Mouse (Mus musculus): ENCODE data around the gene Hoxb7. TPM values are rescaled to one million over a fixed set of nuclear protein-coding genes. Genes with fewer than 3 reads are reported as not detected.

Gene Hoxb7
- polyA plus RNA-seq, 1 experiment from 2014 or later, result 98.7 TPM

GRCm38 (mm10) chr11:96257141-96257540, 29.3 kb upstream of the Hoxb7 start:
- ChIA-PET CTCF (interaction anchor here (1.3 to 3.1 kb wide), 3 partner anchors 12 to 111 kb away, joined by 3 to 15 read pairs (median 4); no protein-coding TSS in a partner anchor), POLR2A (interaction anchor here (0.6 to 3.4 kb wide), 6 partner anchors 14 to 48 kb away, joined by 3 to 16 read pairs (median 4); partner anchors contain the start of genes Hoxb8 and Hoxb9)
- in situ Hi-C loops (cut with MboI; ENCODE audit: low pct_unique_long_range_greater_than_20kb), result loop anchor here (25.0 kb wide), 1 partner anchor 1170 kb away; the partner anchor contains the start of gene Itga3
- H3K27me3 ChIP-seq, result no peaks in the 10 kb centered on the region
- DNase-seq (ENCODE audit: low read depth, low spot score) (no peak), ATAC-seq (no peak)
- TF ChIP-seq CTCF (IDR thresholded peaks at IDR 0.05), result no peak

GRCm38 (mm10) chr11:96259038-96259437, 27.4 kb upstream of the Hoxb7 start:
- no peak for TF ChIP-seq CTCF (IDR thresholded peaks at IDR 0.05)
- no peaks in the 10 kb centered on the region for H3K27me3 ChIP-seq
- POLR2A ChIA-PET, result interaction anchor here (1.4 kb wide), 1 partner anchor 12 kb away, joined by 5 read pairs; the partner anchor contains the start of gene Hoxb9
- DNase-seq (ENCODE audit: low read depth, low spot score) (no peak), ATAC-seq (no peak)
- in situ Hi-C loops (cut with MboI; ENCODE audit: low pct_unique_long_range_greater_than_20kb), result loop anchor here (25.0 kb wide), 1 partner anchor 1172 kb away; the partner anchor contains the start of gene Itga3
- CTCF ChIA-PET, result no interaction called here

- CTCF ChIA-PET, result no interaction called here
- no peaks in the 10 kb centered on the region for H3K27me3 ChIP-seq
- in situ Hi-C loops (cut with MboI; ENCODE audit: low pct_unique_long_range_greater_than_20kb), result loop anchor here (25.0 kb wide), 1 partner anchor 1172 kb away; the partner anchor contains the start of gene Itga3
- POLR2A ChIA-PET, result interaction anchor here (1.4 kb wide), 1 partner anchor 12 kb away, joined by 5 read pairs; the partner anchor contains the start of gene Hoxb9
- ATAC-seq, result no peak
- no peak for DNase-seq (ENCODE audit: low read depth, low spot score)
- TF ChIP-seq CTCF (IDR thresholded peaks at IDR 0.05), result no peak
Observed at GRCm38 (mm10) chr11:96259511-96259910, 26.9 kb upstream of the Hoxb7 start.

- H3K27me3 ChIP-seq, result no peaks in the 10 kb centered on the region
- ATAC-seq (peak; percentile 68), DNase-seq (ENCODE audit: low read depth, low spot score) (no peak)
- in situ Hi-C loops (cut with MboI; ENCODE audit: low pct_unique_long_range_greater_than_20kb), result loop anchor here (25.0 kb wide), 1 partner anchor 1173 kb away; the partner anchor contains the start of gene Itga3
- TF ChIP-seq CTCF (IDR thresholded peaks at IDR 0.05), result no peak
- CTCF ChIA-PET, result interaction anchor here (1.1 to 1.9 kb wide), 2 partner anchors 11 to 15 kb away, joined by 3 to 7 read pairs; partner anchors contain the start of gene Hoxb9
- POLR2A ChIA-PET, result interaction anchor here (0.6 to 1.5 kb wide), 7 partner anchors 12 to 480 kb away, joined by 3 to 5 read pairs (median 4); no protein-coding TSS in a partner anchor
Observed at GRCm38 (mm10) chr11:96260310-96260970, 26.0 kb upstream of the Hoxb7 start.

GRCm38 (mm10) chr11:96261323-96261890, 25.0 kb upstream of the Hoxb7 start:
- ATAC-seq, result peak; percentile 22
- no peak for DNase-seq (ENCODE audit: low read depth, low spot score)
- ChIA-PET CTCF (interaction anchor here (1.0 to 1.9 kb wide), 6 partner anchors 10 to 479 kb away, joined by 3 to 7 read pairs (median 3); partner anchors contain the start of gene Hoxb9), POLR2A (interaction anchor here (0.6 to 1.5 kb wide), 9 partner anchors 11 to 221 kb away, joined by 3 to 5 read pairs (median 3); no protein-coding TSS in a partner anchor)
- in situ Hi-C loops (cut with MboI; ENCODE audit: low pct_unique_long_range_greater_than_20kb), result loop anchor here (25.0 kb wide), 1 partner anchor 1174 kb away; the partner anchor contains the start of gene Itga3
- peak; percentile 99 for TF ChIP-seq CTCF (IDR thresholded peaks at IDR 0.05)
- no peaks in the 10 kb centered on the region for H3K27me3 ChIP-seq

- ChIA-PET POLR2A (interaction anchor here (0.7 to 1.8 kb wide), 4 partner anchors 10 to 478 kb away, joined by 3 to 8 read pairs (median 4); no protein-coding TSS in a partner anchor), CTCF (interaction anchor here (1.3 to 1.9 kb wide), 3 partner anchors 9 to 478 kb away, joined by 3 to 7 read pairs (median 5); partner anchors contain the start of gene Hoxb9)
- DNase-seq (ENCODE audit: low read depth, low spot score) (no peak), ATAC-seq (no peak)
- no peaks in the 10 kb centered on the region for H3K27me3 ChIP-seq
- TF ChIP-seq CTCF (IDR thresholded peaks at IDR 0.05), result no peak
- in situ Hi-C loops (cut with MboI; ENCODE audit: low pct_unique_long_range_greater_than_20kb), result loop anchor here (25.0 kb wide), 1 partner anchor 1175 kb away; the partner anchor contains the start of gene Itga3
Observed at GRCm38 (mm10) chr11:96262262-96262830, 24.1 kb upstream of the Hoxb7 start.

GRCm38 (mm10) chr11:96263636-96264389, 22.6 kb upstream of the Hoxb7 start:
- no peaks in the 10 kb centered on the region for H3K27me3 ChIP-seq
- in situ Hi-C loops (cut with MboI; ENCODE audit: low pct_unique_long_range_greater_than_20kb), result loop anchor here (25.0 kb wide), 1 partner anchor 1177 kb away; the partner anchor contains the start of gene Itga3

GRCm38 (mm10) chr11:96264390-96265020, 21.9 kb upstream of the Hoxb7 start:
- in situ Hi-C loops (cut with MboI; ENCODE audit: low pct_unique_long_range_greater_than_20kb), result loop anchor here (25.0 kb wide), 1 partner anchor 1177 kb away; the partner anchor contains the start of gene Itga3
- ATAC-seq (no peak), DNase-seq (ENCODE audit: low read depth, low spot score) (no peak)
- no peak for TF ChIP-seq CTCF (IDR thresholded peaks at IDR 0.05)
- H3K27me3 ChIP-seq, result no peaks in the 10 kb centered on the region
- ChIA-PET CTCF (no interaction called here), POLR2A (interaction anchor here (1.0 kb wide), 1 partner anchor 11 kb away, joined by 3 read pairs; no protein-coding TSS in a partner anchor)

More at GRCm38 (mm10) chr11:96263636-96264389, 22.6 kb upstream of the Hoxb7 start:
- ChIA-PET POLR2A (interaction anchor here (0.6 to 1.8 kb wide), 2 partner anchors 11 to 82 kb away, joined by 5 to 8 read pairs; no protein-coding TSS in a partner anchor), CTCF (no interaction called here)
- ATAC-seq (no peak), DNase-seq (ENCODE audit: low read depth, low spot score) (no peak)
- TF ChIP-seq CTCF (IDR thresholded peaks at IDR 0.05), result no peak

- no peak for DNase-seq (ENCODE audit: low read depth, low spot score)
Observed at GRCm38 (mm10) chr11:96265954-96266353, 20.5 kb upstream of the Hoxb7 start.

More at GRCm38 (mm10) chr11:96265954-96266353, 20.5 kb upstream of the Hoxb7 start:
- TF ChIP-seq CTCF (IDR thresholded peaks at IDR 0.05), result no peak
- H3K27me3 ChIP-seq, result no peaks in the 10 kb centered on the region
- CTCF ChIA-PET, result no interaction called here
- POLR2A ChIA-PET, result no interaction called here
- ATAC-seq, result no peak
- in situ Hi-C loops (cut with MboI; ENCODE audit: low pct_unique_long_range_greater_than_20kb), result loop anchor here (25.0 kb wide), 1 partner anchor 1179 kb away; the partner anchor contains the start of gene Itga3
